Mouse (Mus musculus) cerebellum, adult 2 months (tissue): ENCODE measurements at regions not wholly inside any gene's neighbourhood (a gene's known extent, or its start where the extent isn't known, plus 50 kb on each side); places are given as distances from the start of the nearest gene placed in this dataset.

Experiments used
- CTCF ChIP-seq: fragments of 200-500 bp; IDR thresholded peaks from 2 replicates; pipeline ENCODE4 v1.5.1; 2011; ENCODE audit warnings: low read depth, mild to moderate bottlenecking, control low read depth, low read length, moderate library complexity, borderline replicate concordance; ENCODE audit not compliant: insufficient read depth
- POLR2A ChIP-seq: fragments of 200-500 bp; IDR thresholded peaks from 2 replicates; pipeline ENCODE4 v1.6.1; 2011; ENCODE audit warnings: low read length, control low read depth, borderline replicate concordance; ENCODE audit not compliant: insufficient read depth

- no peak for TF ChIP-seq POLR2A
- no peak for TF ChIP-seq CTCF
Observed at GRCm38 (mm10) chr10:117499864-117500453, 120.1 kb upstream of the Cpsf6 start.
